Mouse (Mus musculus) embryonic stem cell, embryonic (primary cell): ENCODE results near the gene Pebp1.

Experiments used
- CTCF ChIA-PET, 4 experiments: fragments of 300-600 bp in 2 of 4; fragments of 350-600 bp in 2 of 4; sonication (Branson Sonifier 250); formaldehyde crosslinking; loops; one replicate each; lab custom pipeline; 2022; ENCODE audit warnings: inconsistent platforms in 2 of 4; lab: Charles Lee
- POLR2A ChIA-PET, 4 experiments: fragments of 300-600 bp in 2 of 4; fragments of 350-600 bp in 2 of 4; sonication (Branson Sonifier 250); formaldehyde crosslinking; loops; one replicate each; lab custom pipeline; 2022; ENCODE audit warnings: antibody characterized with exemption in 4 of 4, inconsistent platforms in 1 of 4; lab: Charles Lee

Pebp1 gene

DNA sequence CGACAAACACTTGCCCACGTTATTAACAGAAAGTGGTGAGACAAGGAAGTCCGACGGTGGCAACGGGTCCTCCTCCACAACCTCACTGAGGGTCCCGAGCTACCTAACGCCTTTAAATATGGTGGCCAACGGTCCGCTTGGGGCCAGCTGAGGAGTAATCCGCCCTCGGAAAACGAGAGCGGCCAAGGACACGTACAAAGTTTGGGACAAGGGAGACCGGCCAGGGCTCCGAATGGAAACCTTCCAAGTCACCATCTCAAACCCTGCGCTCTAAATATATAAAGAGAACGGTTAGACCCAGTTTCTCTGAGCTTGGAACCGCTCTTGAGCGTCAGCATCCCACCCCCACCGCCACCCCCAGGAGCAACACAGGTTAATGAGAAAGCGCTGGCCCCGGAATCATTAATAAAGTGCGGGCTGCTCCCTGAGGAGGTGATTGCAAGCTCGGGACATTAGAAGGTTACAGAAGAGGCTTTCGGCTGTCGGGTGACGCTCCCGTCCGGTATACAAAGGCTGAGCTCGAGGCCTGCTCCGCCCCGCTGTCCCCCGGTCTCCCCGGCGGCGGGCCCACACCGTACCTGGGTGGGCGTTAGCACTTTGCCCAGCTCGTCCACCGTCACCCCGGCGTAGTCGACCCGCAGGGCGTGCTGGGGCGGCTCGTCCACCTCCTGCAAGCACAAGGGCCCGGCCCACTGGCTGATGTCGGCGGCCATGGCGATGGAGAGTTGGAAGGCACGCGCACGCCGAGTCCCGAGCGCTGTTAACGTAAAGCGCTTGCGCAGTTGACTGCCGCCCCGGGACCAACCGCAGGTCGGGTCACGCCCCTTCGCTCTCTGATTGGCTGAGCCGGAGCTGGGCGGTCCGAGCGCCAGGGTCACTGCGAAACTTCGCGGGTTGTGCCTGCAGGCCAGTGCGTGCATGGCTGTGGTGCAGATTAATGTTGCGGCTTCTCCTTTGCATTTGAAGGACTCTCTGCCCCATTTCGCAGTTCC is at the start of gene Pebp1:
Gene Pebp1 (minus strand): TSS at position 795 of the 992 bp plus-strand sequence.
- CTCF ChIA-PET, result interaction anchor here (0.5 to 9.0 kb wide), 25 partner anchors 8 to 1466 kb away, joined by 3 to 322 read pairs (median 4); partner anchors contain the start of gene Taok3 (in 1 of the 4)
- POLR2A ChIA-PET, result interaction anchor here in 3 of 4 experiments (0.6 to 9.2 kb wide), 54 partner anchors 9 to 433 kb away, joined by 3 to 244 read pairs (median 4); partner anchors contain the start of genes Ksr2 (in 2 of the 3), Suds3 (in 2 of the 3), Taok3 (in 2 of the 3) and Wsb2 (in 1 of the 3)

DNA sequence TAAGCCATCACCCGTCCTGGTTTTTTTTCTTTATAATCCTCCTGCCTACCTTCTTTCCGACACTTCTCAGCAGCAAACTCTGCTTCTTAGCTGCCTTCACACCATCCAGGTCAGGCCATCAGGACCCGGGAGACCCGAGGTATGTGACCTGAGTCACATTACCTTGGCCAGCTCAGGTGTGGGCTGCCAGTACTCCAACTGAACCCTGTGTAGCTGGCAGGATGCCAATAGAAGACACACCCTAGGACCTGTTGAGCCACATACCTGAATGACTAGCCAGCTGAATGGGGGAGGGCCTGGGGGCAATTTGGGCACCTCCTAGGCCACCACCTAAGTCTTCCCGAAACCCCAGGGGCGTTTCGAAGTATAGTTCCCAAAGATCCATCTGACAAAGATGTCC is 43.0 kb upstream of the Pebp1 start:
- ChIA-PET POLR2A (interaction anchor here in 3 of 4 experiments (0.8 to 3.4 kb wide), 22 partner anchors 8 to 51 kb away, joined by 3 to 26 read pairs (median 4); partner anchors contain the start of gene Wsb2 (in 1 of the 3)), CTCF (interaction anchor here (0.6 to 1.8 kb wide), 5 partner anchors 22 to 41 kb away, joined by 3 to 8 read pairs (median 4); no protein-coding TSS in a partner anchor)

DNA sequence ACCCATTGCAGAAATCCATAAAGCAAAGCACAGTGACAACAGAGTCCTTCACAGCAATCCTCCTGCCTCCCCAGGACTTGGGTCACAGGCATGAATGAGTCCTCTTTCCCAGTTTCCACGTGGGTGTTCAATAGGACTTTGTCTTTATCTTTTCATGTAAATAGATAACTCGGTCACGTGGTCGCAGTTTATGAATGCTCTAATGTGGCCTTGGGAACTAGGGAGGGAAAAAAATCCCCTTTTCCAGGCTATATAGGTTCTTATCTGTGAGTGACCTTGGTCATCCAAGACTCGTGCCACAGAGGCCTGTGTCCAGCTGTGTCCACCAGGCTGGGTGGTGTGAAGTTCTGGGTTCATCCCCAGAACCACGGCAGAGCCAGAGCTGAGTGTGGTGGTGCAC is 39.0 kb upstream of the Pebp1 start:
- ChIA-PET CTCF (no interaction called here), POLR2A (interaction anchor here in 1 of 4 experiments (0.7 kb wide), 1 partner anchor 1436 kb away, joined by 3 read pairs; no protein-coding TSS in a partner anchor)

DNA sequence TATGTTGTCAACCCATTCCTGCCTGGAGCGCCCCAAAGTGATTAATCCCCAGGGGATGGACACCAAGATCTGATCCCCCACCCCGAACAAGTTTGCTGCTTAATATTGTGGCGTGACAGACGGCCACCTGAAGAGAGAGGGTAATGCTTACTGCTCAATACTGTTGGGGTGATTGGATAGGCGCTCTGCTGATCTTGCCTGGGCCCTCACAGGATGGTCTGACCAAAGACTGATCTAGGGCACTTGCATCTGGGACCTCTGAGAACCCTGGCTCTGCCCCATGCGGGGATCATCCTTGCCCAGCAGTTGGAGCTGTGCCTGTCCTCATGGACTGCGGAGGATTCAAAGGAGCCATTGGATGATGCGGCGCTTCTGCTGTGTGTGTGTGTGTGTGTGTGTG is 36.3 kb upstream of the Pebp1 start:
- ChIA-PET POLR2A (interaction anchor here in 2 of 4 experiments (0.6 to 12.2 kb wide), 8 partner anchors 10 to 1346 kb away, joined by 3 to 164 read pairs (median 4); partner anchors contain the start of gene Wsb2 (in 1 of the 2)), CTCF (interaction anchor here in 1 of 4 experiments (0.7 kb wide), 1 partner anchor 94 kb away, joined by 7 read pairs; no protein-coding TSS in a partner anchor)

DNA sequence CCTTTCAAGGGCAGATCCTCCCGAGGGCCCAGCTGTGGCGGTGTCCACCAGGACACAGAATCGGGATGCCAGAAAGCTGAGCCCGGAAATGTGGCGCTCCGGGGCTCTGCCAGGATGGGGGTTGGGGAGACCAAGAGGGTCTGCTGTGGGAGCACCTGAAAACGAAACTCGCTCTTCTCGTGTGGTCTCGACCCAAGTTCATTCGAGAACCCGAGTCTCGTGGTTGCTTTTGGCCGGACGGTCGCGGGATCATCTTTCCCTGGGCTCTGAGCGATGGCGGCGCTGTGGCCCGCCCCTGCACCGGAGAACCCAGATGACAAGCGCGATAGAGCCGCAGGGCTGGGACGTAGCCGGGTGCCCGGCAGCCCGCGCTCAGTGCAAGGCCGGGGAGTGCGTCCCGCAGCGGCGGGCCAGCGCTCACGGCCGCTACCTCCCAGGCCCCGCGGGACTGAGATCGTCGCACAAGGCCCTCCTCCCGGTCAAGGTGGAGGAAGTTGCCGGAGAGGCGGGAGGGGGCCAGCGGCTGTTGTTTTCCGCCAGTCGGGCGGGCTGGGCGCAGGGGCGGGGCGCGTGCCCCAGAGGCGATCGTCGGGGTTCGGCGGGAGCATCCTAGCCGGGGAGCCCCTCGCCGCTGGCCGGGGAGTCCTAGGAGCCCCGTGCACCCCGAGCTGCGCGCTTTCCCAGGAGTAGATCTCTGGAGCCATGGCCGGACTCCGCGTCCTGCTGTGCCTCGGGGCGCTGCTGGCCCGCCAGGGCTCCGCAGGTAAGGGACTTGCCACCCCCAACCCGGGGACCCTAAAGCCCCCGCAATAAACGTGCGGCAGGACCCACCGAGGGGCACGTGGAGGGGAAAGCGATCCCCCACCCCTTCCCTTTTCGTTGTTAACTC is 31.6 kb upstream of the Pebp1 start, which contains the start of gene Vsig10:
Gene Vsig10 (plus strand): TSS at position 343 of the 889 bp plus-strand sequence.
- ChIA-PET POLR2A (interaction anchor here in 3 of 4 experiments (0.5 to 12.2 kb wide), 26 partner anchors 8 to 1341 kb away, joined by 3 to 164 read pairs (median 4); partner anchors contain the start of genes Wsb2 (in 2 of the 3) and Pebp1 (in 1 of the 3)), CTCF (interaction anchor here (0.6 to 2.1 kb wide), 7 partner anchors 11 to 136 kb away, joined by 3 to 18 read pairs (median 3); no protein-coding TSS in a partner anchor)

DNA sequence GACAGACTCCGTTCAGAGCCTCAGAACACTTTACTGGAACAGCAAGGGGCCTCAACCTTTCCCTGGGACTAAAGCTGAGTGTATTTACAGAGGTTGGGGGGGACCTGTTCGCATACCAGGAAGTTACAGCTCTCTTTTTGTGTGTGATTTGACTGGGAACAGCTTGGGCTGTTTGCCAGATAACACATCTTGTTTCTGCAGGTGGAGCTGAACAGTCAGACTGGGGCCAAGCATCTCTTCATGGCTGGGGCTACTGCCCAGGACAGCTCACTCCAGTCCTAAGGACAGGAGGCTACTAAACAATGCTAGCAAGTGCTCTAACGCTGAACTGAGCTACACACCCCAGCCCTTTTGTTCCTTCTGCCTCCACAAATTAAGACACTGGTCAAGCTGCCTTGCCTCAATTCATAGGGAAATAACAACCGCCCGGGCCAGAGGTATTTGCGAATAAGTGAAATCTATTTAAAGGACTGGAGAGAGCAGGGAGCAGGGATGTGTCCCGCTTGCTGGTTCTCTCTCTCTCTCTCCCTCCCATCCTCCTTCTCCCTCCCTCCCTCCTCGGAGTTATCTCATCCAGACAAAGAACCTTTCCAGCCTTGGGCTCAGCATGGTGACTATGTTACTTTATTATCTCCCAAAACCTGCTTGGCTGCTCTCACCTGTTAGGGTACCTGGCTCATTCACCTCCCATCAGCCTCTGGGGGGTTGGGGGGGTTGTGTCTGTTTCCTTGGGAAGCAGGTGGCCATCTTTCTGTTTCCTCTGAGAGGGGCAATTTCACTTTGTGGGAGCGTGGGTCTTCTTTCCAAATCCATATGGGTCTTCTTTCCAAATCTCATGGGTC is 27.4 kb upstream of the Pebp1 start:
- ChIA-PET POLR2A (interaction anchor here (0.5 to 12.2 kb wide), 41 partner anchors 8 to 195 kb away, joined by 3 to 164 read pairs (median 6); partner anchors contain the start of genes Wsb2 (in 3 of the 4), Pebp1 (in 2 of the 4), Ksr2 (in 1 of the 4) and Taok3 (in 1 of the 4)), CTCF (interaction anchor here (0.5 to 2.7 kb wide), 14 partner anchors 10 to 191 kb away, joined by 3 to 50 read pairs (median 4); partner anchors contain the start of gene Wsb2 (in 1 of the 4))

DNA sequence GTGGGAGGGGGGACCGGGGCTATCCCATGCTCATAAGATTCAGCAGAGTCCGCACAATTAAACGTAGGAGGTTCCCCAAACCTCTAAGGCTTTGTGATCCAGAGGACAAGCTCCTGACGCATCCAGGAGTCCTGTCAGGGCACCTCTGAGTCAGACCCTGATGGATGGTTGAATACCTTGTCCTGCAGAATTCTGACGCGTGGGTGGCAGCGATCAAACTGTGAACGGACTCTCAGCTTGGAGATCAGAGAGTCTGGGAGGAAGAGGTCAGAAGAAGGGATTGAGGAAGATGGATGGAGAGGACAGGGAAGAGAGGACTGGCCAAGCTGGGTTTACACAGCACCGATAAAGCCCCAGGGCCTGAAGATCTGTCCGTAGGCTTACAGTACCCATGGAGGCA is 26.5 kb upstream of the Pebp1 start:
- ChIA-PET POLR2A (interaction anchor here (0.5 to 12.2 kb wide), 59 partner anchors 9 to 1254 kb away, joined by 3 to 164 read pairs (median 5); partner anchors contain the start of genes Wsb2 (in 3 of the 4), Ksr2 (in 2 of the 4), Pebp1 (in 2 of the 4) and Taok3 (in 1 of the 4)), CTCF (interaction anchor here (0.6 to 2.7 kb wide), 28 partner anchors 9 to 1281 kb away, joined by 3 to 50 read pairs (median 4); partner anchors contain the start of genes Pebp1 (in 1 of the 4) and Wsb2 (in 1 of the 4))

DNA sequence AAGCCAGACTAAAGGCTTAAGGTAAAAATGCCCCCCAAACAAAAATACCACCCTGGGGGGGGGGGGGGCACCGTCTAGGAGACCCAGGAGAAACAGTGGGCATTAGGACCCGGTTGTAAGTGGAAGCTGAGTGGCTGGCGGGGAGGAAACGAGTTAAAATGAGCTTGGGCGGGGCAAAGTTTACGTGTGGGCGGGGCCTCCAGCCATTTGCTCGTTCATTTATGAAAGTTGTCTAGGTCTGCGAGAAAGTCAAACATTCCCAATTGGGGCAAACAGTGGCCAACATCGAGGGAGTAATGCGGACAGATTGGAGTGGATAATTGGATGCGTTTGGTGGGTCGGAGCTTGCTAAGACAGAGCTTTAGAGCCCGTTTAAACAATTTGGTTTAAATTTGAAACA is 26.0 kb upstream of the Pebp1 start:
- CTCF ChIA-PET, result interaction anchor here (0.6 to 2.7 kb wide), 31 partner anchors 9 to 1281 kb away, joined by 3 to 50 read pairs (median 3); partner anchors contain the start of genes Pebp1 (in 1 of the 4) and Wsb2 (in 1 of the 4)
- POLR2A ChIA-PET, result interaction anchor here (0.5 to 12.2 kb wide), 51 partner anchors 7 to 1837 kb away, joined by 3 to 164 read pairs (median 5); partner anchors contain the start of genes Wsb2 (in 3 of the 4), Ksr2 (in 1 of the 4), Pebp1 (in 1 of the 4) and Taok3 (in 1 of the 4)

DNA sequence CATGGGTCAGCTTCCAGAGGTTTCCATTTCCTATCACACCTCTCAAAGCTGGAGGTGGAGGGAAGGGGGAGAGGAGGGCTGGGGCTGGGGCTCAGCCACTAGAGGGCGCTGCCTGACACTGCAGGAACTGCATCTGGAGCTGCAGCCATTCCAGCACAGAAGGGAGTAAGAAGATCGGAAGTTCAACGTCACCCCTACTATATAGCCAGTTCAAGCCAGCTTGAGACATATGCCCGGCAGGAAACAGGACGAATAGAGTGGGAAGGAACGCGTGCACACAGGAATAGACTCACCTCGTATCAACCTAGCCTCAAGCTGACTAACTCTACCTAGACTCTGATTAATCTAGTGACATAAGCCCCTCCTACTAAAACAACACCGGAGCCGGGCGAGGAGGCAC is 20.3 kb upstream of the Pebp1 start:
- ChIA-PET POLR2A (interaction anchor here (0.5 to 6.5 kb wide), 33 partner anchors 11 to 869 kb away, joined by 3 to 119 read pairs (median 4); partner anchors contain the start of genes Pebp1 (in 2 of the 4), Ksr2 (in 1 of the 4), Vsig10 (in 1 of the 4) and Wsb2 (in 1 of the 4)), CTCF (interaction anchor here (0.5 to 6.9 kb wide), 81 partner anchors 9 to 1003 kb away, joined by 3 to 322 read pairs (median 4); partner anchors contain the start of genes Pebp1 (in 3 of the 4), Wsb2 (in 3 of the 4), Vsig10 (in 2 of the 4) and Ksr2 (in 1 of the 4))

DNA sequence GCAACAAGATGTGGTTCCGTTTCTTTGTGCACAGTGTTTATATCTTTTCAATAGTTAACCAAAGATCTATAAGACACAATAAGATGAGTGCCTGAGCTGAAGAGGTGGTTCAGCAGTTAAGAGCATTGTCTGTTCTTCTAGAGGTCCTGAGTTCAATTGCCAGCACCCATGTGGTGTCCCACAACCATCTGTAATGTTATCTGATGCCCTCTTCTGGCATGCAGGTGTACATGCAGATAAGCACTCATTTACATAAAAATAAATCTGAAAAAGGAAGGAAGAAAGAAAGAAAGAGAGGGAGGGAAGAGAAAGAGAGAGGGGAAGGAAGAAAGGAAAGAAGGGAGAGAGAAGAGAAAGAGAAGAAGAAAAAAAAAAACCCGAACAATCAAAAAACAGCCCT is 19.4 kb upstream of the Pebp1 start:
- CTCF ChIA-PET, result interaction anchor here (0.7 to 6.9 kb wide), 24 partner anchors 14 to 212 kb away, joined by 3 to 322 read pairs (median 6); partner anchors contain the start of genes Pebp1 (in 2 of the 4), Wsb2 (in 2 of the 4), Ksr2 (in 1 of the 4) and Taok3 (in 1 of the 4)
- POLR2A ChIA-PET, result interaction anchor here in 3 of 4 experiments (0.7 to 6.5 kb wide), 19 partner anchors 13 to 102 kb away, joined by 3 to 119 read pairs (median 6); partner anchors contain the start of genes Pebp1 (in 1 of the 3) and Wsb2 (in 1 of the 3)

DNA sequence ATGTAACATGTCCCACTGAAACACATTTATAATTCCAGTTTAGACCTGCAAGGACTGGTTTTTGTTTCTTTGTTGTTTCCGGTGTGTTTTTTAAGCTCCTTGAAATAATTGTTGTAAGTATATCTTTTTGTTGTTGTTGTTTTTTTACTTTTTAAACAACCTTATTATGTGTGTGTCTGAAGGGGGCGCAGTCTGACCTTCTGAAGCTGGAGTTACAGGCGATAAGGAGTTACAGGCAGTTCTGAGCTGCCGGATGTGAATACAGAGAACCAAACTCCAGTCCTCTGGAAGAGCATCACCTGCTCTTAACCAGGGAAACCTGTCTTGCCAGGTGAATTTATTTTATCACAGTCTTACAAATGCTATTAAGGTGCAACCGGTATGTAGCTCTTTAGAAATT is 18.3 kb upstream of the Pebp1 start:
- CTCF ChIA-PET, result interaction anchor here (0.5 to 6.9 kb wide), 48 partner anchors 8 to 641 kb away, joined by 3 to 322 read pairs (median 4); partner anchors contain the start of genes Pebp1 (in 2 of the 4), Ksr2 (in 1 of the 4), Taok3 (in 1 of the 4) and Vsig10 (in 1 of the 4)
- POLR2A ChIA-PET, result interaction anchor here in 3 of 4 experiments (0.6 to 6.5 kb wide), 37 partner anchors 9 to 570 kb away, joined by 3 to 244 read pairs (median 5); partner anchors contain the start of genes Pebp1 (in 2 of the 3), Wsb2 (in 2 of the 3), Ksr2 (in 1 of the 3) and Vsig10 (in 1 of the 3)

DNA sequence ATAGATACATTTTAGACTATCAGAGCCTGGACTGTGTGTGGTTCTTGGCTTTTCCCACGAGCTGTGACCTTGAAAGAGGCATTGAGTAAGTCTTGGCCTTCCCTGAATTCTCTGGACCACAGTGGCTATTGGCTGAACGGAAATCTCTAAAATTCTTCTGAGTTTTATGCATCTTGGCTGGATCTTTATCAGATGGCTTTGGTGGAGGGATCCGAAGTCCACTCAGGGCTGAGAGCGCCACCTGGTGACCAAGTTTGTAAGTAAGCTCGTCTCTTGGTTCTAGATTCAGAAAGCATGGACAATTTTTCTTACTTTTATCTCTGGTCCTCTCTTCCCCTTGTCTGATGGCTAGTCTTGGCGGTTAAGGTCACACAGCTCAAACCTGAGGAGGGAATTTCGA is 17.5 kb upstream of the Pebp1 start:
- ChIA-PET POLR2A (interaction anchor here (0.5 to 6.5 kb wide), 45 partner anchors 9 to 1760 kb away, joined by 3 to 244 read pairs (median 4); partner anchors contain the start of genes Pebp1 (in 2 of the 4), Wsb2 (in 2 of the 4), Ksr2 (in 1 of the 4) and Taok3 (in 1 of the 4)), CTCF (interaction anchor here (0.5 to 6.9 kb wide), 61 partner anchors 8 to 1060 kb away, joined by 3 to 322 read pairs (median 4); partner anchors contain the start of genes Pebp1 (in 3 of the 4), Taok3 (in 2 of the 4), Wsb2 (in 2 of the 4) and Ksr2 (in 1 of the 4))

DNA sequence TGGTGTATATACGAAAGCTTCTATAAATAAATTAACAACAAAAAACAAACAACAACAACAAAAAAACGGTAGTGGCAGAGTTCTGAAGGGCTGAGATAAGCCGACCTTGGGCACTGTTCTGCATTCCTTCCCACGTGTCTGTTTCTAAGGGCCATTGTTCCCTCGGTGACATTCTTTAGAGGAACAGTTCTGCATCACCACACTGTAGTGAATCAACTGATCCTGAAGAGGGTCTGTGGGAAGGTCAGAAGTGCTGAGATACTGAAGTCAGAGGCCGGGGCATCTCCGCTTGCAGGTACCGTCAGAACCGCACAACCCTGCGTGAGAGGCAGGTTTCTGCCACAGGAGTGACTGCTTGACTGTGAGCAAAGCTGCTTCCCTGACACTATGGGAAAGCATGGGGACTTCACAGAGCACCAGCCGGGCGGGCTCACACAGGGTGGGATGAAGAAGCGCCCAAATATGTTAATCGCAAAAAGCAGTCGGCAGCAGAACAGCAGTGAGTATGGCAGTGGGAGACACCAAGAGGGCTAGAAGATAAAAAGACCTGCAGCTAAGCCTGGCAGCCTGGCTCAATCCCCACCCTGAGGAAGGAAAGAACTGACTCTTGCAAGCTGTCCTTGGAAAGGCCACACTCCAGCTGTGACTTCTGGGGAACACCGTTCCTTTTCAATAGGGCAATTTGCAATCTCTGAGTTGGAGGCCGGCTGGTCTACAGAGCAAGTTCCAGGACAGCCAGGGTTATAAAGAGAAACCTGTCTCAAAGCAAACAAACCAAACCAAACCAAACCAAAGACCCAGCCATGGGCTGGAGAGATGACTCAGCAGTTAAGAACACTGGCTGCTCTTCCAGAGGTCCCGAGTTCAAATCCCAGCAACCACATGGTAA is 16.5 kb upstream of the Pebp1 start:
- CTCF ChIA-PET, result interaction anchor here (0.6 to 6.9 kb wide), 31 partner anchors 9 to 720 kb away, joined by 3 to 322 read pairs (median 5); partner anchors contain the start of genes Pebp1 (in 3 of the 4), Taok3 (in 1 of the 4) and Wsb2 (in 1 of the 4)
- POLR2A ChIA-PET, result interaction anchor here (0.6 to 6.5 kb wide), 35 partner anchors 9 to 1132 kb away, joined by 3 to 244 read pairs (median 4); partner anchors contain the start of genes Pebp1 (in 2 of the 4), Wsb2 (in 2 of the 4) and Taok3 (in 1 of the 4)
